ENCODE assay signal across 8 mouse cellular contexts in the genomic region with DNA sequence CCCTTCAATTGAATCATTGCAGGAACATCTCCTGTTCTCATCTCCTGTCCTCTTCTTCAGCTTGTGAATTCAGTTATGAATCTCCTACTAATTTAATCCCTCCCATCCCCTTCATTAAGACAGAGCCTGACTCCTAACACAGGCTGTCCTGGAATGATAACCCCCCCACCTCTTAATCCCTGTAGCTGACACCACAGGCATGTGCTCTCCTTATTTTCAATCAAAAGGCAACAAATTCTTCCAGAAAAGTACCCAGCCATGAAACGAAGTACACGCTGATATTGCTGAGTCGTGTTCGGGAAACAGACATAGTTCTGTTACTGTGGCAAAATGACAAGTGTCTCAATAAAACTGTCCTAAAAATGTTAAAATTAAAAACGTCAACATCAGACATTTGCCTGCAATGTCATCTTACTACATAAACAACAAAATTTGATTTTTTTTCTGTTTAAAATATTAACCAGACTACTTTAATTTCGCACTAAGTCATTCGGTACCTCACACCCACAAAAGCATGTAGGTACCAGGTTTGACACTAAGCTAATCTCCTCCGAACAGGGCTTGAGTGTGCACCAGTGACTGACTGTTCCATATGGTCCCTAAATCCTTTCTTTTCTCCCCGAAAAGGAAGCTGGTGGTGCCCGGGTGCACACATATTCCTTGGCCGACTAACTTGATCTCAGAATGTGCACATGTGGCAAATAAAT. TPM values are rescaled to one million over a fixed set of nuclear protein-coding genes. Genes with fewer than 3 reads are reported as not detected.
DNase-seq lines count a peak whose midpoint lies in the region; ATAC-seq and TF ChIP-seq lines count a peak whose summit lies in the region.

No protein-coding gene starts in this region.

- H3K4me1 ChIP-seq in embryonic facial prominence, embryonic 10.5 days: peaks cover 8% of the 10 kb centered on the region
- H3K4me1 ChIP-seq in hindbrain, embryonic 13.5 days (replicated peaks): peaks cover 13% of the 10 kb centered on the region
- peaks cover 7% of the 10 kb centered on the region; the same call in 1 of the 2 replicates for H3K4me1 ChIP-seq in midbrain, embryonic 12.5 days

- H3K27ac ChIP-seq in left cerebral cortex, adult 2 months: peak overlapping the region; percentile 100
- peak overlapping the region; percentile 92 for H3K27ac ChIP-seq in embryonic facial prominence, embryonic 10.5 days (replicated peaks)
- H3K27ac ChIP-seq in hindbrain, embryonic 13.5 days: peak overlapping the region; percentile 96
- peak overlapping the region; percentile 85 for H3K27ac ChIP-seq in midbrain, embryonic 12.5 days (replicated peaks)

- H3K36me3 ChIP-seq in embryonic facial prominence, embryonic 10.5 days (replicated peaks): peaks cover 46% of the 10 kb centered on the region
- peaks cover 41% of the 10 kb centered on the region for H3K36me3 ChIP-seq in hindbrain, embryonic 13.5 days
- H3K36me3 ChIP-seq in midbrain, embryonic 12.5 days: peaks cover 41% of the 10 kb centered on the region

- H3K9ac ChIP-seq in hindbrain, embryonic 13.5 days: peak overlapping the region; percentile 78
- H3K9ac ChIP-seq in midbrain, embryonic 12.5 days (replicated peaks): peak overlapping the region; percentile 77

- H3K4me2 ChIP-seq in hindbrain, embryonic 13.5 days: peak overlapping the region; percentile 63
- H3K4me2 ChIP-seq in midbrain, embryonic 12.5 days (replicated peaks): peak overlapping the region; percentile 59

- no peak for TF ChIP-seq CTCF in left cerebral cortex, adult 2 months (IDR thresholded peaks at IDR 0.05)

- WGBS in embryonic facial prominence, embryonic 10.5 days: 25% methylated on average over 11 of the region's 11 CpGs
- WGBS in hindbrain, embryonic 13.5 days: 30% methylated on average over 11 of the region's 11 CpGs
- WGBS in midbrain, embryonic 12.5 days: 24% methylated on average over 11 of the region's 11 CpGs

- DNase-seq in left cerebral cortex, adult 2 months (ENCODE audit: extremely low spot score in 1 of 2, low spot score in 2 of 2): no peak
- no peak for DNase-seq in left cerebral cortex, postnatal 10 days (ENCODE audit: extremely low spot score in 1 of 2, low spot score in 2 of 2)
- DNase-seq in embryonic facial prominence, embryonic 10.5 days (ENCODE audit: low spot score): no peak
- no peak for DNase-seq in gastrocnemius, postnatal 14 days
- DNase-seq in urinary bladder, postnatal 14 days (ENCODE audit: low spot score): no peak
- DNase-seq in T-cell, adult 2 months (ENCODE audit: low spot score): no peak

- no peaks in the 10 kb centered on the region for H3K27me3 ChIP-seq in embryonic facial prominence, embryonic 10.5 days (replicated peaks; ENCODE audit: low read depth, poor library complexity, severe bottlenecking)
- H3K27me3 ChIP-seq in hindbrain, embryonic 13.5 days: no peaks in the 10 kb centered on the region
- H3K27me3 ChIP-seq in midbrain, embryonic 12.5 days: no peaks in the 10 kb centered on the region

- intact Hi-C loops in left cerebral cortex, adult 2 months (cut with DNase I): loop anchor here (5.0 to 10.0 kb wide), 2 partner anchors 1035 to 1363 kb away; a partner anchor contains a TSS
- intact Hi-C loops in left cerebral cortex, postnatal 10 days (cut with DNase I): no loop called here
- intact Hi-C loops in gastrocnemius, postnatal 14 days (cut with DNase I; ENCODE audit: low total_unique reads): no loop called here

- ATAC-seq in hindbrain, embryonic 13.5 days (ENCODE audit: low FRiP score): peak; percentile 23
- ATAC-seq in midbrain, embryonic 12.5 days (ENCODE audit: low FRiP score, low read depth): peak; percentile 20; the same call in 1 of the 2 replicates

- peak overlapping the region; percentile 87 for H3K4me3 ChIP-seq in left cerebral cortex, adult 2 months
- peak overlapping the region; percentile 84 for H3K4me3 ChIP-seq in embryonic facial prominence, embryonic 10.5 days
- peak overlapping the region; percentile 83 for H3K4me3 ChIP-seq in hindbrain, embryonic 13.5 days
- H3K4me3 ChIP-seq in midbrain, embryonic 12.5 days: peak overlapping the region; percentile 76

- H3K9me3 ChIP-seq in embryonic facial prominence, embryonic 10.5 days: no peaks in the 10 kb centered on the region
- H3K9me3 ChIP-seq in hindbrain, embryonic 13.5 days: no peaks in the 10 kb centered on the region
- H3K9me3 ChIP-seq in midbrain, embryonic 12.5 days: no peaks in the 10 kb centered on the region

RNA-seq across cellular contexts. Expression of a gene that starts 0.6 kb away (rescaled TPM):
- total RNA-seq in left cerebral cortex, adult 2 months (2021): 100 to 1,000 TPM; 106 to 115 TPM
- 100 to 1,000 TPM; 103 to 108 TPM for total RNA-seq in left cerebral cortex, postnatal 10 days (2021)
- 181 and 186 TPM in 2 replicates for polyA plus RNA-seq in embryonic facial prominence, embryonic 10.5 days (2016; fragmentation: Nextera tagmentation; extraction: Ambion mirVana)
- polyA plus RNA-seq in hindbrain, embryonic 13.5 days (2015; fragmentation: Nextera tagmentation; extraction: Ambion mirVana): 151 and 156 TPM in 2 replicates
- polyA plus RNA-seq in midbrain, embryonic 12.5 days (2016; fragmentation: Nextera tagmentation; extraction: Ambion mirVana): 183 and 189 TPM in 2 replicates
- total RNA-seq in gastrocnemius, postnatal 14 days (2021): 10 to 100 TPM; 75.6 to 78.3 TPM

RNA-seq across cellular contexts. Expression of a gene that starts 0.8 kb away (rescaled TPM):
- 10 to 100 TPM; 46.8 to 53.1 TPM for total RNA-seq in left cerebral cortex, adult 2 months (2021)
- total RNA-seq in left cerebral cortex, postnatal 10 days (2021): 10 to 100 TPM; 42.5 to 45.1 TPM
- 25.1 and 31.5 TPM in 2 replicates for polyA plus RNA-seq in embryonic facial prominence, embryonic 10.5 days (2016; fragmentation: Nextera tagmentation; extraction: Ambion mirVana)
- polyA plus RNA-seq in hindbrain, embryonic 13.5 days (2015; fragmentation: Nextera tagmentation; extraction: Ambion mirVana): 41.0 and 44.1 TPM in 2 replicates
- polyA plus RNA-seq in midbrain, embryonic 12.5 days (2016; fragmentation: Nextera tagmentation; extraction: Ambion mirVana): 37.6 and 39.2 TPM in 2 replicates
- 10 to 100 TPM; 14.8 to 15.7 TPM for total RNA-seq in gastrocnemius, postnatal 14 days (2021)
